Mouse (Mus musculus): ENCODE results near the gene Tmem106b.

DNA sequence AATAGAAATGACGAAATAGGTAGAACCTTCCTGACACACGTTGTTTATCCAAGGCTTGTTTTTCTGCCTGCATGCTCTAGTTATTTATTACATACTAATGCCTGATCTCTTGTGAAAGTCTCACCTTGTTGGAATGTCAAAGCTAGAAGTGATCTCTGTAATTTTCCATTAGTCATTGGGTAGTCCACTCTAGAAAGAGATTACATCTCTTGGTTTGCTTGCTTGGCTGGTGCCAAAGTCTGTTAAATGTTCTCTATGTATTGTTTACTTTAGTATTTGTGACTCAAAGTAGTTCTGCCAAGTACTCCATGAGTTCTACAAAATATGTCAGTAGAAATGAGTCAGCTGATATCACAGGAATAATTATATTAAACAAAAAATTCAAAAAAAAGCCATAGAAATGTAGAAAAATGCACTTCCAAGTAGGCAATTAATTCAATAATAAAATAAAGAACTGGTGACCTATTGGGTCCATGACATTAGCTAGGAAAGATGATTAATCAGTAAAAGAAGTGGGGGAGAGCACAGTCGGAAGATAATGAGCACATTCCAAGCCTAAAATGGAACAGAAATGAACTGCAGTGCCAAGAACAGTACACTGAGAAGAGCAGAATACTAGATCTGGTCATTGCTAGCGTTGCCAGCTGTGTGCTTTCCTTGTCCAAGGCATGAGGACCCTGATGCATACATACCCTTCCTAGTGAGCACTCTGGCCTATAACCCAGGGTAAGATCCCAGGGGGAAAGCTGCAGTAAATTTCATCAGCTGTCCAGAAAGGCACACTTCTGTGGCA, 17.0 kb upstream of the Tmem106b start:
- TF ChIP-seq POLR2A (IDR thresholded peaks at IDR 0.05; ENCODE audit: extremely low read depth, insufficient read depth, low read length), result no peak
- no peak for TF ChIP-seq CTCF (IDR thresholded peaks at IDR 0.05; ENCODE audit: extremely low read depth, insufficient read depth, low read length)

Data from cortical plate, adult 2 months (tissue).